Mouse (Mus musculus) hindbrain, embryonic 10.5 days (tissue): ENCODE results near the gene Ppp1r37. TPM values are rescaled to one million over a fixed set of nuclear protein-coding genes. Genes with fewer than 3 reads are reported as not detected.
A peak's percentile ranks its signal among the peaks of the same experiment; 100 is the strongest.
"Not testable (repeated sequence)": the region's sequence is repeated elsewhere in the genome, so short reads cannot be mapped to it uniquely, and the experiment has no call there.

ENCODE experiments used
- DNase-seq: peaks from one replicate; pipeline ENCODE4 v3.0.0-alpha.2; 2017; ENCODE audit warnings: low spot score
- H3K27ac ChIP-seq: fragments of 300-500 bp; sonication (generic); 2 replicates; pipeline ENCODE4 v1.5.1; 2016; ENCODE audit warnings: mild to moderate bottlenecking, moderate library complexity
- H3K27me3 ChIP-seq: fragments of 300-500 bp; sonication (generic); 2 replicates; pipeline ENCODE4 v1.6.1; 2016; ENCODE audit warnings: mild to moderate bottlenecking; ENCODE audit not compliant: poor library complexity, insufficient read depth, severe bottlenecking
- H3K36me3 ChIP-seq: fragments of 300-500 bp; sonication (generic); 2 replicates; pipeline ENCODE4 v1.6.1; 2016; ENCODE audit warnings: mild to moderate bottlenecking, moderate library complexity
- H3K4me1 ChIP-seq: fragments of 300-500 bp; sonication (generic); replicated peaks from 2 replicates; pipeline ENCODE4 v1.6.1; 2016; ENCODE audit warnings: mild to moderate bottlenecking
- H3K4me3 ChIP-seq: fragments of 300-500 bp; sonication (generic); 2 replicates; pipeline ENCODE4 v1.5.1; 2016; ENCODE audit warnings: mild to moderate bottlenecking, moderate library complexity
- H3K9me3 ChIP-seq: fragments of 300-500 bp; sonication (generic); 2 replicates; pipeline ENCODE4 v1.6.1; 2016; ENCODE audit warnings: mild to moderate bottlenecking, moderate library complexity
- WGBS: fragments of 180-500 bp; shearing (Covaris S2); methylation state at CpG from one replicate; pipeline ENCODE4 v1.1.7; 2016; 5-methylcytosine and 5-hydroxymethylcytosine counted together
- polyA plus RNA-seq: library from polyadenylated mRNA; unstranded; fragments of >200 nt; fragmentation: Nextera tagmentation; extraction: Ambion mirVana; gene quantifications from 2 replicates; pipeline ENCODE4 v1.2.1, GENCODE M21; 2016

Ppp1r37 gene
- polyA plus RNA-seq, result 22.6 and 30.4 TPM in 2 replicates

GRCm38 (mm10) chr7:19562643-19563410 is at the start of gene Ppp1r37:
TSS of gene Ppp1r37 (minus strand) at chr7:19563076.
- H3K27ac ChIP-seq, result peak within 1 kb of the TSS; percentile 98
- no peaks in the 10 kb centered on the region for H3K27me3 ChIP-seq
- 3% methylated on average over 19 of the region's 19 CpGs for WGBS
- H3K36me3 ChIP-seq, result peaks cover 42% of the 10 kb centered on the region
- peak; percentile 39 for DNase-seq
- H3K4me3 ChIP-seq, result peak within 1 kb of the TSS; percentile 100
- H3K9me3 ChIP-seq, result peaks cover 10% of the 10 kb centered on the region
- peaks cover 50% of the 10 kb centered on the region for H3K4me1 ChIP-seq

GRCm38 (mm10) chr7:19610969-19611368 is 48.1 kb upstream of the Ppp1r37 start:
- no peak for DNase-seq
- Histone ChIP-seq H3K4me1 (no peaks in the 10 kb centered on the region), H3K27ac (no peak overlapping the region), H3K27me3 (no peaks in the 10 kb centered on the region), H3K36me3 (no peaks in the 10 kb centered on the region), H3K9me3 (0 out of 2 replicates have a peak, but pooled peaks cover 6% of the 10 kb centered on the region), H3K4me3 (no peak overlapping the region)
- 77% methylated on average over 5 of the region's 5 CpGs for WGBS

- H3K4me1 ChIP-seq, result no peaks in the 10 kb centered on the region
- no peaks in the 10 kb centered on the region for H3K27me3 ChIP-seq
- DNase-seq, result no peak
- 0 out of 2 replicates have a peak, but pooled peaks cover 6% of the 10 kb centered on the region for H3K9me3 ChIP-seq
- WGBS, result 90% methylated on average over 12 of the region's 12 CpGs
- H3K27ac ChIP-seq, result no peak overlapping the region
- H3K36me3 ChIP-seq, result no peaks in the 10 kb centered on the region
- no peak overlapping the region for H3K4me3 ChIP-seq
Measured at GRCm38 (mm10) chr7:19609641-19610332, 46.9 kb upstream of the Ppp1r37 start.

GRCm38 (mm10) chr7:19607291-19607690 is 44.4 kb upstream of the Ppp1r37 start:
- H3K4me3 ChIP-seq, result no peak overlapping the region
- 87% methylated on average over 5 of the region's 5 CpGs for WGBS

GRCm38 (mm10) chr7:19604606-19605214 is 41.8 kb upstream of the Ppp1r37 start:
- H3K27me3 ChIP-seq, DNase-seq, H3K9me3 ChIP-seq: not testable (repeated sequence)
- WGBS, result 62% methylated on average over 10 of the region's 10 CpGs
- peaks cover 31% of the 10 kb centered on the region for H3K4me1 ChIP-seq
- peaks cover 30% of the 10 kb centered on the region for H3K36me3 ChIP-seq
- H3K4me3 ChIP-seq, result peak overlapping the region; percentile 99
- H3K27ac ChIP-seq, result peak overlapping the region; percentile 94

More at GRCm38 (mm10) chr7:19607291-19607690, 44.4 kb upstream of the Ppp1r37 start:
- H3K27ac ChIP-seq, result no peak overlapping the region
- H3K4me1 ChIP-seq, result peaks cover 19% of the 10 kb centered on the region
- no peaks in the 10 kb centered on the region for H3K27me3 ChIP-seq
- H3K36me3 ChIP-seq, result peaks cover 5% of the 10 kb centered on the region
- 0 out of 2 replicates have a peak, but pooled peaks cover 6% of the 10 kb centered on the region for H3K9me3 ChIP-seq
- DNase-seq, result no peak

- Histone ChIP-seq H3K9me3 (no peaks in the 10 kb centered on the region), H3K27ac (peak within 1 kb of the TSS; percentile 94), H3K27me3 (no peaks in the 10 kb centered on the region), H3K36me3 (peaks cover 37% of the 10 kb centered on the region), H3K4me3 (peak within 1 kb of the TSS; percentile 99), H3K4me1 (peaks cover 31% of the 10 kb centered on the region)
- 1% methylated on average over 57 of the region's 57 CpGs for WGBS
- peak; percentile 95 for DNase-seq
Measured at GRCm38 (mm10) chr7:19603849-19604605, 41.2 kb upstream of the Ppp1r37 start, which contains the start of gene Clasrp. TSS of gene Clasrp (minus strand) at chr7:19604486.

GRCm38 (mm10) chr7:19603055-19603454 is 40.2 kb upstream of the Ppp1r37 start:
- no peak for DNase-seq
- H3K27ac ChIP-seq, result no peak overlapping the region
- WGBS, result 84% methylated on average over 12 of the region's 12 CpGs
- H3K4me3 ChIP-seq, result peak overlapping the region; percentile 99
- H3K4me1 ChIP-seq, result peaks cover 31% of the 10 kb centered on the region
- no peaks in the 10 kb centered on the region for H3K27me3 ChIP-seq
- H3K9me3 ChIP-seq, result no peaks in the 10 kb centered on the region
- peaks cover 47% of the 10 kb centered on the region for H3K36me3 ChIP-seq

- WGBS, result 55% methylated on average over 5 of the region's 5 CpGs
- H3K27ac ChIP-seq, result no peak overlapping the region
- peaks cover 70% of the 10 kb centered on the region for H3K36me3 ChIP-seq
- DNase-seq, result no peak
- no peaks in the 10 kb centered on the region for H3K27me3 ChIP-seq
- no peak overlapping the region for H3K4me3 ChIP-seq
- H3K4me1 ChIP-seq, result peaks cover 31% of the 10 kb centered on the region
- H3K9me3 ChIP-seq, result no peaks in the 10 kb centered on the region
Measured at GRCm38 (mm10) chr7:19600562-19600961, 37.7 kb upstream of the Ppp1r37 start.

- H3K27ac ChIP-seq, result no peak overlapping the region
- H3K27me3 ChIP-seq, result no peaks in the 10 kb centered on the region
- H3K9me3 ChIP-seq, result no peaks in the 10 kb centered on the region
- DNase-seq, result no peak
- H3K4me3 ChIP-seq, result no peak overlapping the region
- no peaks in the 10 kb centered on the region for H3K4me1 ChIP-seq
- H3K36me3 ChIP-seq, result peaks cover 98% of the 10 kb centered on the region
- WGBS, result 93% methylated on average over 10 of the region's 10 CpGs
Measured at GRCm38 (mm10) chr7:19593061-19593730, 30.3 kb upstream of the Ppp1r37 start.

- peak; percentile 59 for DNase-seq
- H3K36me3 ChIP-seq, result peaks cover 100% of the 10 kb centered on the region
- 65% methylated on average over 3 of the region's 3 CpGs for WGBS
- H3K4me3 ChIP-seq, result peak overlapping the region; percentile 11; the same call in 1 of the 2 replicates
- no peaks in the 10 kb centered on the region for H3K27me3 ChIP-seq
- no peaks in the 10 kb centered on the region for H3K4me1 ChIP-seq
- H3K9me3 ChIP-seq, result no peaks in the 10 kb centered on the region; the same call in 1 of the 2 replicates
- no peak overlapping the region for H3K27ac ChIP-seq
Measured at GRCm38 (mm10) chr7:19589917-19590316, 27.0 kb upstream of the Ppp1r37 start.

GRCm38 (mm10) chr7:19589207-19589606 is 26.3 kb upstream of the Ppp1r37 start:
- Histone ChIP-seq H3K4me3 (no peak overlapping the region), H3K9me3 (no peaks in the 10 kb centered on the region; the same call in 1 of the 2 replicates), H3K27ac (no peak overlapping the region), H3K27me3 (no peaks in the 10 kb centered on the region), H3K4me1 (no peaks in the 10 kb centered on the region), H3K36me3 (peaks cover 100% of the 10 kb centered on the region)
- 59% methylated on average over 3 of the region's 3 CpGs for WGBS
- DNase-seq, result peak; percentile 52

- no peak for DNase-seq
- Histone ChIP-seq H3K27me3 (no peaks in the 10 kb centered on the region), H3K9me3 (no peaks in the 10 kb centered on the region; the same call in 1 of the 2 replicates), H3K27ac (no peak overlapping the region), H3K4me3 (no peak overlapping the region), H3K36me3 (peaks cover 100% of the 10 kb centered on the region), H3K4me1 (no peaks in the 10 kb centered on the region)
- 77% methylated on average over 46 of the region's 46 CpGs for WGBS
Measured at GRCm38 (mm10) chr7:19586269-19586668, 23.4 kb upstream of the Ppp1r37 start.
